Mouse (Mus musculus) intestine, postnatal 0 days (tissue): ENCODE results near the gene Aip. TPM values are rescaled to one million over a fixed set of nuclear protein-coding genes. Genes with fewer than 3 reads are reported as not detected.
A peak's percentile ranks its signal among the peaks of the same experiment; 100 is the strongest.

Source experiments
- ATAC-seq: fragments of 200-750 bp; cut with Nextera tagmentation; 2 replicates; pipeline ENCODE4 v1.8.0; 2017; ENCODE audit warnings: mild to moderate bottlenecking, moderate TSS enrichment, moderate library complexity
- H3K27ac ChIP-seq: fragments of 300-500 bp; sonication (generic); 2 replicates; pipeline ENCODE4 v1.5.1; 2014; ENCODE audit warnings: mild to moderate bottlenecking, low read depth, low read length, moderate library complexity
- H3K27me3 ChIP-seq: fragments of 300-500 bp; sonication (generic); replicated peaks from 2 replicates; pipeline ENCODE4 v1.6.1; 2014; ENCODE audit warnings: low read length, mixed read lengths; ENCODE audit not compliant: control insufficient read depth, insufficient read depth
- H3K36me3 ChIP-seq: fragments of 300-500 bp; sonication (generic); 2 replicates; pipeline ENCODE4 v1.6.1; 2014; ENCODE audit warnings: mild to moderate bottlenecking, moderate library complexity; ENCODE audit not compliant: control insufficient read depth, insufficient read depth
- H3K4me1 ChIP-seq: fragments of 300-500 bp; sonication (generic); replicated peaks from 2 replicates; pipeline ENCODE4 v1.6.1; 2014; ENCODE audit warnings: antibody characterized with exemption, low read length, mixed read lengths; ENCODE audit not compliant: control insufficient read depth, insufficient read depth
- H3K4me2 ChIP-seq: fragments of 300-500 bp; sonication (generic); replicated peaks from 2 replicates; pipeline ENCODE4 v1.6.1; 2014; ENCODE audit warnings: low read depth, mild to moderate bottlenecking, moderate library complexity
- H3K4me3 ChIP-seq: fragments of 300-500 bp; sonication (generic); 2 replicates; pipeline ENCODE4 v1.5.1; 2014; ENCODE audit warnings: low read depth, low read length
- H3K9ac ChIP-seq: fragments of 300-500 bp; sonication (generic); 2 replicates; pipeline ENCODE4 v1.6.1; 2014; ENCODE audit warnings: mild to moderate bottlenecking, low read depth, low read length
- H3K9me3 ChIP-seq: fragments of 300-500 bp; sonication (generic); 2 replicates; pipeline ENCODE4 v1.6.1; 2016; ENCODE audit warnings: mixed run types; ENCODE audit not compliant: control insufficient read depth
- CTCF ChIP-seq: sonication (generic); IDR thresholded peaks from 2 replicates; pipeline ENCODE4 v1.5.1; 2016; ENCODE audit warnings: low read depth, mild to moderate bottlenecking, control low read depth, antibody characterized with exemption, moderate library complexity
- WGBS: fragments of 180-500 bp; shearing (Covaris S2); extraction: QIAGEN DNeasy Blood & Tissue Kit; methylation state at CpG from one replicate; pipeline ENCODE4 v1.1.7; 2014; 5-methylcytosine and 5-hydroxymethylcytosine counted together
- polyA plus RNA-seq: library from polyadenylated mRNA; unstranded; fragments of >200 nt; fragmentation: Nextera tagmentation; extraction: Ambion mirVana; gene quantifications from 2 replicates; pipeline ENCODE4 v1.2.1, GENCODE M21; 2015

Aip gene
- polyA plus RNA-seq, 1 experiment from 2014 or later: 42.0 TPM

DNA sequence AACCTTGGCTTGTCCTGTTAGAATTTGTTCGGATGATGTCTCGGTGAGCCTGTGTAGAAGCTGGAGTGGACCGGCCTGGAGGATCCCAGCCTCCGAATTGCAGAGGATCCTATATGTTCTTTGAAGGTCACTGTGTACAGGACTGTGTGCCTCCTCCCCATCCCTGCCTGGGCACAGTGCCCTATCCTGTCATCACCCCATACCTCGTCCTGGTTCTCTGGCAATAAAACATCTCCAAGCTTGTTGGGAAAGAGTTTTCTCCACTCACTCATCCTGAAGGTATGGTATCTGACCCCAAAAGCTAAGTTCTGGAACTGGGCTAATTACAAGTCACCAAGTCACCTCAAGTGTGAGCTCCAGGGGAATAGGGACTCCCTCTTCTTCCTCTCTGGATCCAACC lies 38.6 kb downstream of the Aip start:
- Histone ChIP-seq H3K4me1 (no peaks in the 10 kb centered on the region), H3K27me3 (no peaks in the 10 kb centered on the region), H3K36me3 (no peaks in the 10 kb centered on the region), H3K27ac (no peak overlapping the region), H3K9ac (no peak overlapping the region), H3K9me3 (no peaks in the 10 kb centered on the region), H3K4me2 (no peak overlapping the region), H3K4me3 (no peak overlapping the region)
- no peak for TF ChIP-seq CTCF
- 89% methylated on average over 5 of the region's 5 CpGs for WGBS
- ATAC-seq: no peak

GRCm38 (mm10) chr19:4086156-4086555 lies 39.5 kb downstream of the Aip start:
- no peak for TF ChIP-seq CTCF
- 91% methylated on average over 15 of the region's 15 CpGs for WGBS
- ATAC-seq: no peak
- Histone ChIP-seq H3K4me1 (no peaks in the 10 kb centered on the region), H3K36me3 (no peaks in the 10 kb centered on the region), H3K4me2 (no peak overlapping the region), H3K27me3 (no peaks in the 10 kb centered on the region), H3K27ac (no peak overlapping the region), H3K9me3 (no peaks in the 10 kb centered on the region), H3K9ac (no peak overlapping the region), H3K4me3 (no peak overlapping the region)

- ATAC-seq: no peak
- H3K36me3 ChIP-seq: no peaks in the 10 kb centered on the region
These were observed 40.7 kb downstream of the Aip start for GRCm38 (mm10) chr19:4084984-4085383.

DNA sequence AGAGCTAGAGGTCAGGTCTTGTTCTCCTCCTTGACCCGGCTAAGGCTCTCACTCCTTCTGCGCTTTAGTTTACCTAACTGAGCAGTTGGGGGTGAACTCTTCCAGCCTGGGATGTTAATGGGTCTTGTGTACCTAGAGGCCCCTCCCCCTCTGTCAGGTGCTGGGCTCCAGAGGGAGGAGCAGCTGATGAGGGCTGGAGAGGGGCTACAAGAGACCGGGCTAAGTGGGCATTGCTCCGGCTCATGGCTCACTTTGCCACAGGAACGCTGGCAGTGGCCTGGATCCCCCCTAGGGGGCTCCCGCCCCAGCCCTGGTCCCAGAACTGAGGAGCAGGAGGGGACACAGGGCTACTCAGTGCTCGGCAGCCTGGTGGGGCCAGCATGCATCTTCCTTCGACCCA lies 41.8 kb downstream of the Aip start:
- Histone ChIP-seq H3K27ac (no peak overlapping the region), H3K36me3 (no peaks in the 10 kb centered on the region), H3K9me3 (no peaks in the 10 kb centered on the region), H3K4me3 (no peak overlapping the region), H3K4me2 (no peak overlapping the region), H3K9ac (no peak overlapping the region), H3K27me3 (no peaks in the 10 kb centered on the region), H3K4me1 (no peaks in the 10 kb centered on the region)
- ATAC-seq: no peak
- no peak; the same call in 1 of the 2 replicates for TF ChIP-seq CTCF
- 40% methylated on average over 8 of the region's 8 CpGs for WGBS

More at GRCm38 (mm10) chr19:4084984-4085383, 40.7 kb downstream of the Aip start:
- no peaks in the 10 kb centered on the region for H3K27me3 ChIP-seq
- no peak overlapping the region for H3K4me3 ChIP-seq
- no peak overlapping the region for H3K4me2 ChIP-seq
- 92% methylated on average over 1 of the region's 1 CpGs for WGBS
- TF ChIP-seq CTCF: peak; percentile 78
- H3K9me3 ChIP-seq: no peaks in the 10 kb centered on the region
- H3K9ac ChIP-seq: no peak overlapping the region
- H3K4me1 ChIP-seq: no peaks in the 10 kb centered on the region
- H3K27ac ChIP-seq: no peak overlapping the region

DNA sequence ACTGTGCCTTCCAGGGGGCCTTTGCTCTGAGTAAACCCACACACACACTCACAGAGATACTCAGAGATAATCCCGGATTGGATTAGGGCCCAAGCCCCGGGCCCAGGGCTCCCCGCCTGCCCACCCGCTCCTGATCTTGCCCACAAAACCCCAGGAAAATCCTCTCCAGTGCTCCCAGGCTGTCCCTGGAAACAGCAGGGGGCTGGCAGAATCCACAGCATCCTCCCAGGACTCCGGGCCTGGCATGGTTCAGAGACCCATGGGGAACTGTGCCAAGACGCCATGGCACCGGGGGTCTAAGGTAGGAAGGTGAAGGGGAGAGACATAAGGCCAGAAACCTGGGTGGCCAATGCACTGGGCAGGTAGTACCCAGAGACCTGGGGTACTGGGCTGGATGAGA lies 42.3 kb downstream of the Aip start:
- H3K27ac ChIP-seq: no peak overlapping the region
- H3K4me3 ChIP-seq: no peak overlapping the region
- no peak overlapping the region for H3K9ac ChIP-seq
- H3K4me1 ChIP-seq: no peaks in the 10 kb centered on the region
- 80% methylated on average over 7 of the region's 7 CpGs for WGBS
- no peak for TF ChIP-seq CTCF
- H3K4me2 ChIP-seq: no peak overlapping the region
- no peaks in the 10 kb centered on the region for H3K36me3 ChIP-seq
- no peaks in the 10 kb centered on the region for H3K9me3 ChIP-seq
- H3K27me3 ChIP-seq: no peaks in the 10 kb centered on the region
- no peak for ATAC-seq

GRCm38 (mm10) chr19:4082219-4082965 lies 43.3 kb downstream of the Aip start:
- Histone ChIP-seq H3K27ac (no peak overlapping the region), H3K9me3 (no peaks in the 10 kb centered on the region), H3K27me3 (no peaks in the 10 kb centered on the region), H3K4me2 (no peak overlapping the region), H3K4me1 (no peaks in the 10 kb centered on the region), H3K4me3 (no peak overlapping the region), H3K9ac (no peak overlapping the region), H3K36me3 (no peaks in the 10 kb centered on the region)
- 79% methylated on average over 11 of the region's 11 CpGs for WGBS
- no peak for ATAC-seq
- TF ChIP-seq CTCF: no peak
